Mouse (Mus musculus): ENCODE measurements around the gene Galnt10. TPM values are rescaled to one million over a fixed set of nuclear protein-coding genes. Genes with fewer than 3 reads are reported as not detected.

The Galnt10 gene
- polyA plus RNA-seq, 1 experiment: 16.1 TPM

DNA sequence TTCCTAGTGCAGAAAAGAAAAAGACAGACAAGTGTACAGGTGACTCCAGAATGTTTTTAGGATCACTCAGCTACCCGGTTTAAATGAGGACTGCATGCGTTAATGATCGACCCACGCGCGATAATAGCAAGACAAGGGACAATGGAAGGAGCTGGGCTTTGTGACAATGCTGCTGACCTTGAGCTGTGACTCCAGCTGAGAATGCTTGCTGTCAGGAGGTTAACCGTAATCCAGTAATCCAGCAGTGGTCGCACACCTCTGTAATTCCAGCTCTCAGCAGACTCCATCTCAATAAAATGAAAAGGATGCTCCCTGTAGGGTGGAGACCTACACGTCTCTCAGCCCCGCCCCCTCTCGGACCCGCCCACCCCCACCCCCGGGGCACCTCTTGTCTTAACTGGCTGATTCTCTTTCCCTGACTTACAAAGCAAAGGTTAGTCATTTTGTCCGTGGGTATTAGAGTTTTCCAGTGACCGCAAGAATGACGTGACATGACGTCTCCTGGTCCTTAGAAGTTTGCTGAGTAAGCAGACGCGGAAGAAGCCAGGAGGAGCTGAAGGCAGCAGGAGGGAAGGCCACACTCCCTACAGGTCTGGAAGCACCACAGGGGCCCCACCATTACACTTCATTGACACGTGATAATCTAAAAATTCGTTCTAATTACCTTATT, 145.8 kb downstream of the Galnt10 start:
- TF ChIP-seq EP300 (IDR thresholded peaks at IDR 0.05; ENCODE audit: insufficient read depth, low read depth, low read length) (0 out of 2 replicates have a peak, but pooled peaks have one; percentile 23), POLR2A (IDR thresholded peaks at IDR 0.05; ENCODE audit: insufficient read depth, low read length) (no peak), CTCF (IDR thresholded peaks at IDR 0.05; ENCODE audit: low read depth, low read length) (no peak)
- Histone ChIP-seq H3K27ac (ENCODE audit: insufficient read depth, low read length) (no peak overlapping the region), H3K36me3 (ENCODE audit: control insufficient read depth, insufficient read depth, low read length, poor library complexity, severe bottlenecking) (no peaks in the 10 kb centered on the region), H3K9me3 (replicated peaks; ENCODE audit: control insufficient read depth, insufficient read depth, low read length, poor library complexity, severe bottlenecking) (no peaks in the 10 kb centered on the region), H3K4me3 (ENCODE audit: low read depth, low read length) (peak overlapping the region; percentile 22; the same call in 1 of the 2 replicates), H3K9ac (ENCODE audit: low read depth, poor library complexity, severe bottlenecking) (no peak overlapping the region), H3K27me3 (ENCODE audit: control insufficient read depth, insufficient read depth, low read length, poor library complexity, severe bottlenecking) (0 out of 2 replicates have a peak, but pooled peaks cover 2% of the 10 kb centered on the region), H3K4me1 (ENCODE audit: control insufficient read depth, insufficient read depth, low read length) (no peaks in the 10 kb centered on the region)

DNA sequence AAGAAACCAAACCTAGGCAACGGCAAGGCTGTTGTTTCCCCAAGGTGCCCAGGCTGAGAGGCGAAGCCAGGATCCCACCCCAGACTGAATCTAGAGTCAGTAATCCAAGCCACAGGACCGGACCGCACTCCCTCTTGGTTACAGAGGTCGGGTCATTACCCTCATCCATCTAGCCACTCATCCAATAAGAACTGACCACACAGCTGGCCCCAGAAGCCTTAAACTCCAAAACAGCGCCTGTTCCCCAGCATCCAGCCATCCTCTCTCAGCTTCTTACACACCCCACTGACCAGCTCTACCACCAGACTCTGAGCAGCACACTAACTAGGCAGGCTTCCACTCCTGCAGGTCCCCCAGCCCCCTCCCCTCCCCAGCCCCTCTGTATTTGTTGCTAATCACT, 149.8 kb downstream of the Galnt10 start:
- H3K9me3 ChIP-seq (replicated peaks; ENCODE audit: control insufficient read depth, insufficient read depth, low read length, poor library complexity, severe bottlenecking): no peaks in the 10 kb centered on the region
- no peak overlapping the region for H3K27ac ChIP-seq (ENCODE audit: insufficient read depth, low read length)

DNA sequence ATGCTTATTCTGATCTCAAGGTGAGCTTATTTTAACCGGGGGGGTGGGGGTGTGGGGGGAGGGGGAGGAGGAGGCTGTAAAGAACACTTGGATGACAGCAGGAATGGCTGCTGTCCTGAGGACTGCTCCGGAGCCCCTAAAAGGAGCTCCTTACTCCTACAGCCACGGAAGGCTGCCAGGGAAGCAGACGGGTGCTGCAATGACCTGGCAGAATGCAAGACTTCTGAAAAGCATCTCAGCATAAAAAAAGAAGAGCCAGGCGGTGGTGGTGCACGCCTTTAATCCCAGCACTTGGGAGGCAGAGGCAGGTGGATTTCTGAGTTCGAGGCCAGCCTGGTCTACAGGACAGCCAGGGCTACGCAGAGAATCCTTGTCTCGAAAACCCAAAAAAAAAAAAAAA, 152.6 kb downstream of the Galnt10 start:
- Histone ChIP-seq H3K27me3 (ENCODE audit: control insufficient read depth, insufficient read depth, low read length, poor library complexity, severe bottlenecking) (peaks cover 2% of the 10 kb centered on the region; the same call in 1 of the 2 replicates), H3K9ac (ENCODE audit: low read depth, poor library complexity, severe bottlenecking) (no peak overlapping the region), H3K27ac (ENCODE audit: insufficient read depth, low read length) (no peak overlapping the region), H3K4me3 (ENCODE audit: low read depth, low read length) (no peak overlapping the region), H3K9me3 (replicated peaks; ENCODE audit: control insufficient read depth, insufficient read depth, low read length, poor library complexity, severe bottlenecking) (no peaks in the 10 kb centered on the region), H3K4me1 (ENCODE audit: control insufficient read depth, insufficient read depth, low read length) (no peaks in the 10 kb centered on the region), H3K36me3 (ENCODE audit: control insufficient read depth, insufficient read depth, low read length, poor library complexity, severe bottlenecking) (no peaks in the 10 kb centered on the region)
- TF ChIP-seq EP300 (IDR thresholded peaks at IDR 0.05; ENCODE audit: insufficient read depth, low read depth, low read length) (no peak), POLR2A (IDR thresholded peaks at IDR 0.05; ENCODE audit: insufficient read depth, low read length) (no peak), CTCF (IDR thresholded peaks at IDR 0.05; ENCODE audit: low read depth, low read length) (no peak)

More for the DNA sequence above, 149.8 kb downstream of the Galnt10 start:
- H3K4me3 ChIP-seq (ENCODE audit: low read depth, low read length): no peak overlapping the region
- H3K9ac ChIP-seq (ENCODE audit: low read depth, poor library complexity, severe bottlenecking): no peak overlapping the region
- TF ChIP-seq POLR2A (IDR thresholded peaks at IDR 0.05; ENCODE audit: insufficient read depth, low read length): no peak
- no peak for TF ChIP-seq EP300 (IDR thresholded peaks at IDR 0.05; ENCODE audit: insufficient read depth, low read depth, low read length)
- no peak for TF ChIP-seq CTCF (IDR thresholded peaks at IDR 0.05; ENCODE audit: low read depth, low read length)
- H3K4me1 ChIP-seq (ENCODE audit: control insufficient read depth, insufficient read depth, low read length): no peaks in the 10 kb centered on the region
- H3K27me3 ChIP-seq (ENCODE audit: control insufficient read depth, insufficient read depth, low read length, poor library complexity, severe bottlenecking): 0 out of 2 replicates have a peak, but pooled peaks cover 2% of the 10 kb centered on the region
- H3K36me3 ChIP-seq (ENCODE audit: control insufficient read depth, insufficient read depth, low read length, poor library complexity, severe bottlenecking): no peaks in the 10 kb centered on the region

DNA sequence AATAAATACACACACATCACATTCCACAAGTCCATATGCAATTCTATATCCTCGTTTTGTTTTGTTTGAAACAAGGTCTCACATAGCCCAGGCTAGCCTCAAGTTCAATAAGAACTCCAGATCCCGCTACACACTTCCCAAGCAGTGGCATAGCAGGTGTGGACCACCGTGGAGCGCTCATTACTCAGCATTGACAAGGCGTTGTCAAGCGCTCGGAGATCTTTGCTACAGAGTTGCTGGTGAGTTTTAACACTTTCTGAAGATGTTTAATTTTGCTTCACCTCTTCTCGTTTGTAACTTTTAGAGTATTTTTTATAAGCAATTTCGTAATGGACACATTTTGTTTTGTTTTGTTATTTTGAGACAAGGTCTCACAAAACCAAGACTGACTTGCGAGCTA, 154.2 kb downstream of the Galnt10 start:
- Histone ChIP-seq H3K4me3 (ENCODE audit: low read depth, low read length) (no peak overlapping the region), H3K36me3 (ENCODE audit: control insufficient read depth, insufficient read depth, low read length, poor library complexity, severe bottlenecking) (no peaks in the 10 kb centered on the region), H3K27me3 (ENCODE audit: control insufficient read depth, insufficient read depth, low read length, poor library complexity, severe bottlenecking) (no peaks in the 10 kb centered on the region; the same call in 1 of the 2 replicates), H3K9me3 (replicated peaks; ENCODE audit: control insufficient read depth, insufficient read depth, low read length, poor library complexity, severe bottlenecking) (no peaks in the 10 kb centered on the region), H3K9ac (ENCODE audit: low read depth, poor library complexity, severe bottlenecking) (no peak overlapping the region), H3K27ac (ENCODE audit: insufficient read depth, low read length) (no peak overlapping the region), H3K4me1 (ENCODE audit: control insufficient read depth, insufficient read depth, low read length) (no peaks in the 10 kb centered on the region)
- TF ChIP-seq POLR2A (IDR thresholded peaks at IDR 0.05; ENCODE audit: insufficient read depth, low read length) (no peak), CTCF (IDR thresholded peaks at IDR 0.05; ENCODE audit: low read depth, low read length) (no peak), EP300 (IDR thresholded peaks at IDR 0.05; ENCODE audit: insufficient read depth, low read depth, low read length) (no peak)

DNA sequence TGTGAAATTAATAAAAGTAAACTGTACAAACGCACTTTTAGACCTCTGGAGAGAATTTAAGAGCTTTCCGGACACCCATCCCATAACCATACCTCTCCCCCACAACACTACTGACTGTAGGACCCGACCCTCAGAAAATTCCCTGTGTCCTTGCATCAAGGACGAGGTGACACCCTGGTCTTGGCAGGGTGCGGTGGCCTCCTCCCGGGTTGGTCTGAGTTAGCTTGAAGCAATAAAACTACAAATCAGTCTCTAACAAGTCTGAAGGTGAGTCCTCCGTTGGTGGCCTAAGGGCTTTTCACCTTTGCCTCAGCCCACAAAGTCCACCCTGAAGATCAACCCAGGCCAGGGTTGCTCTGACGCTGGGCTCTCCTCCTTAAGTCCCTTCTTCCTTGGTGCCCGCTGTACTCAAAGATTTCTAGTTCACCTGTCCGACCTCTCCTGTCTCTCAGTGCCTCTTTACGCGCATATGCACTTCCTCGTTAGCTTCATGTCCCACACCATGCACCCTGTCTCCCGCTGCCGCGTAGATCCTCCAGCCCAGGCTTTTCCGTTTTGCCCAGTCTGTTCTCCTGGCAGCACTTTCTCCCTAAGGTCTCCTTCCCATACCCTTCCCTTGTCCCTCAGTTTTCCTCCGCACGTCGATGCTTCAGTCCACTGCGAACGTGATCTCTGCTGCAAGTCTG, 155.2 kb downstream of the Galnt10 start:
- no peak for TF ChIP-seq CTCF (IDR thresholded peaks at IDR 0.05; ENCODE audit: low read depth, low read length)
- no peak for TF ChIP-seq POLR2A (IDR thresholded peaks at IDR 0.05; ENCODE audit: insufficient read depth, low read length)
- no peak for TF ChIP-seq EP300 (IDR thresholded peaks at IDR 0.05; ENCODE audit: insufficient read depth, low read depth, low read length)
- no peaks in the 10 kb centered on the region for H3K9me3 ChIP-seq (replicated peaks; ENCODE audit: control insufficient read depth, insufficient read depth, low read length, poor library complexity, severe bottlenecking)
- peak overlapping the region; percentile 93 for H3K4me3 ChIP-seq (ENCODE audit: low read depth, low read length)
- no peaks in the 10 kb centered on the region; the same call in 1 of the 2 replicates for H3K27me3 ChIP-seq (ENCODE audit: control insufficient read depth, insufficient read depth, low read length, poor library complexity, severe bottlenecking)
- H3K9ac ChIP-seq (ENCODE audit: low read depth, poor library complexity, severe bottlenecking): peak overlapping the region; percentile 55
- no peak overlapping the region for H3K27ac ChIP-seq (ENCODE audit: insufficient read depth, low read length)
- no peaks in the 10 kb centered on the region for H3K4me1 ChIP-seq (ENCODE audit: control insufficient read depth, insufficient read depth, low read length)
- no peaks in the 10 kb centered on the region for H3K36me3 ChIP-seq (ENCODE audit: control insufficient read depth, insufficient read depth, low read length, poor library complexity, severe bottlenecking)

All from ES-Bruce4 (cell line).